Mouse (Mus musculus) limb, embryonic 15.5 days (tissue): ENCODE measurements at regions not wholly inside any gene's neighbourhood (a gene's known extent, or its start where the extent isn't known, plus 50 kb on each side); places are given as distances from the start of the nearest gene placed in this dataset.

ENCODE experiments used
- ATAC-seq: fragments of 200-750 bp; cut with Nextera tagmentation; 2 replicates; pipeline ENCODE4 v1.8.0; 2017; ENCODE audit warnings: low read depth, moderate TSS enrichment; ENCODE audit not compliant: insufficient number of reproducible peaks, low FRiP score, low TSS enrichment
- H3K27ac ChIP-seq: fragments of 300-500 bp; sonication (generic); 2 replicates; pipeline ENCODE4 v1.5.1; 2015; ENCODE audit warnings: moderate library complexity, mild to moderate bottlenecking, inconsistent platforms
- H3K27me3 ChIP-seq: fragments of 300-500 bp; sonication (generic); 2 replicates; pipeline ENCODE4 v1.6.1; 2015; ENCODE audit warnings: inconsistent platforms
- H3K36me3 ChIP-seq: fragments of 300-500 bp; sonication (generic); 2 replicates; pipeline ENCODE4 v1.6.1; 2015; ENCODE audit warnings: inconsistent platforms
- H3K4me1 ChIP-seq: fragments of 300-500 bp; sonication (generic); 2 replicates; pipeline ENCODE4 v1.6.1; 2015; ENCODE audit warnings: inconsistent platforms
- H3K4me2 ChIP-seq: fragments of 300-500 bp; sonication (generic); 2 replicates; pipeline ENCODE4 v1.6.1; 2015; ENCODE audit warnings: mild to moderate bottlenecking, inconsistent platforms
- H3K4me3 ChIP-seq: fragments of 300-500 bp; sonication (generic); 2 replicates; pipeline ENCODE4 v1.5.1; 2015; ENCODE audit warnings: mild to moderate bottlenecking, inconsistent platforms
- H3K9ac ChIP-seq: fragments of 300-500 bp; sonication (generic); 2 replicates; pipeline ENCODE4 v1.6.1; 2015; ENCODE audit warnings: inconsistent platforms
- H3K9me3 ChIP-seq: fragments of 300-500 bp; sonication (generic); 2 replicates; pipeline ENCODE4 v1.6.1; 2016; ENCODE audit warnings: inconsistent platforms
- whole genome bisulfite sequencing: fragments of 180-500 bp; shearing (Covaris S2); methylation state at CpG from one replicate; pipeline ENCODE4 v1.1.7; 2015; 5-methylcytosine and 5-hydroxymethylcytosine counted together

DNA sequence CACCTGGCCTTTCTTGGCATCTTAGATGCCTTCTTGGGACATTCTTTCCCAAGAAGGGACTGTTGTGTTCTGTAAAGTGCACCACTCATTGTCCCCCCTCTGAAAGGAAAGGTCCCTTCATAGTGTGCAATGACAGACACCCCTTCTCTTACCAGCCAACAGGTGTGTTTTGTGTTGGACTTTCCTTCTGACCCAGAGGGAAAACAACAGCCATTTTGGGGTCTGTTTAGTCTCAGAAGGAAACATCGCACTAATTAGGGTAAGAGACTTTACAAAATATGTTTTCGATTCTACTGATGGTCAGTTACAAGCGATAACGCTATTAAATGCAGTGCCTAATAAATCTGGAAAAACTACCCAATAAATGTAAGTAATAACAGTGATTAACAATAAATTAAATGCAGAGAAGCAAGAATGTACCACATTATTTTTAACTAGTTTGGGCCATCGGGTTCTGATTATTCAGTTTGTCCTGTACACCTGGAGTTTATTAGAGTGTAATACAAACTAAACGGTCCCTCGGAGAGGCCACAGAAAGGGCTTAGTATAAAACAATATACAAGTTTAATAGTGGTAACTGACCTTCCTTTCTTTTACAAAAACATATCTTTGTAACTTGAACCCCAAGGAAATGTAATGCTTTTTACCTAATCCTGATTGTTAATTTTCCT is 200.4 kb upstream of the Habp2 start:
- H3K4me2 ChIP-seq = no peak overlapping the region
- H3K27ac ChIP-seq = no peak overlapping the region
- no peak for ATAC-seq
- 0 out of 2 replicates have a peak, but pooled peaks cover 4% of the 10 kb centered on the region for H3K9me3 ChIP-seq
- no peak overlapping the region for H3K4me3 ChIP-seq
- H3K36me3 ChIP-seq = no peaks in the 10 kb centered on the region
- 28% methylated on average over 7 of the region's 7 CpGs for WGBS
- H3K4me1 ChIP-seq = 0 out of 2 replicates have a peak, but pooled peaks cover 7% of the 10 kb centered on the region
- 0 out of 2 replicates have a peak, but pooled peaks cover 1% of the 10 kb centered on the region for H3K27me3 ChIP-seq
- no peak overlapping the region for H3K9ac ChIP-seq

DNA sequence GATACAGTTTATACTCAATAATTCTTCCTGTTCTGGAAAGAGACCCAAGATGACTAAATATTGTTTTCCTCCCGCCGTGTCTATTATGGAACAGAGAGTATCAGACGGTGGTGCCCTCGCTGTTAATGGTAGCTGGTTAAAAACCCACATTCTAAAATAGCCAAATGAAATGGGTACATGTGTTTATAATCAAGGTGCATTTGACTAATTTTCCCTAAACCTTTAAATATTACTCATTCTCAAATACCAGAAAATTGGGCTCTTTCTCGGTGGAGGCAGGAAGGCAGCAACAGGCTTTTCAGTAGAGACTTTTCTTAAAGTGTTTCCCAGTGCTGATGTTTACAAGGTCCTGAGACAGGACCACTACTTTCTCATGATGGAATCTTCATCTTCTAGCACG is 199.8 kb upstream of the Habp2 start:
- no peak for ATAC-seq
- Histone ChIP-seq H3K9ac (no peak overlapping the region), H3K27me3 (0 out of 2 replicates have a peak, but pooled peaks cover 3% of the 10 kb centered on the region), H3K4me2 (no peak overlapping the region), H3K9me3 (0 out of 2 replicates have a peak, but pooled peaks cover 4% of the 10 kb centered on the region), H3K36me3 (no peaks in the 10 kb centered on the region), H3K4me1 (0 out of 2 replicates have a peak, but pooled peaks cover 7% of the 10 kb centered on the region), H3K4me3 (no peak overlapping the region), H3K27ac (no peak overlapping the region)
- 28% methylated on average over 6 of the region's 6 CpGs for WGBS

DNA sequence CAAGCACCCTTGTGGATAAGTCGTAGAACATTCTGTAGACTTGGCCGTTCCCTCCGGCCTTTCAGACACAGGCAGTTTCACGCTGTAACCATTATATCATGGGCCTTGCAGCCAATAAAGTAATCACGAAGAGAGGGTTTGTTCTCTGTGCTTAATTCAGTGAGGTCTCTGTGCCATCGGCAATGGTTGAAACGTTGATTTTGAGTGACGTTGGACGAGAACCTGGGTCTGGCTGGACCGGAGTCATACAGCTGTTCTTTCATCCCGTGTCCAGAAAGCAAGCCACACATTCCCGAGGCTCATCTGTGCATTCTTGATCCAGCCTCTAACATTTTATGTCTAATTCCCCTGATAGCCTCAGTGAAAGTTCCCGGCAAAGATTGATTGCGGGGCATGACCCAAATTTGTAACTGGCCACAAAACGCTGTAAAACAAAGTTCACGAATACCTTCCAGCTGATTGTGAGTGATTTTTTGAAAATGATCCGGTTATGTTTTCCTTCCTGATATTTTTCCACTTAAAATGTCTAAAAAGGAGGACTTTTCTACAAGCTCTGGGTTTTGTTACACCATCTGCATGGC is 197.1 kb upstream of the Habp2 start:
- Histone ChIP-seq H3K27ac (no peak overlapping the region; the same call in 1 of the 2 replicates), H3K9ac (no peak overlapping the region), H3K4me3 (no peak overlapping the region), H3K9me3 (no peaks in the 10 kb centered on the region), H3K4me2 (no peak overlapping the region), H3K4me1 (peaks cover 17% of the 10 kb centered on the region; the same call in 1 of the 2 replicates), H3K27me3 (0 out of 2 replicates have a peak, but pooled peaks cover 3% of the 10 kb centered on the region), H3K36me3 (no peaks in the 10 kb centered on the region)
- 56% methylated on average over 17 of the region's 17 CpGs for WGBS
- ATAC-seq = no peak

DNA sequence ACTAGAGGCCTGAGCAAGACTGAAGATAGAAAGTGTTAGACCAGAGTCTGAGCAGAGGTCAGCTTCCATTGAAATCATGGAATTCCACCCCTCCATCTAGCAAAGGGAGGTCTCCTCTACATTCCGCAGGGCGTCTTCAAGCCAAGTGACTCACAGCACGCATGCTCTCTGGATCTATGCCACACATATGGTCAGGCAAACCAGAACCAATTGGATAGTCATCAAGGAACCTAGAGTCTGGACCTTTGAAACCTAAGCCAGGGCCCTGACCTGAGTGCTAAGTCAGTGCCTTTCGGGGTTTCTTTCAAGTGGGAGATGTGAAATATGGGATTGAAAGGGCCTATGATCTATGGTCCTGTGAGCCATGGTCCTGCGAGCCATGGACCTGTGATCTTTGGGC is 195.4 kb upstream of the Habp2 start:
- WGBS = 75% methylated on average over 5 of the region's 5 CpGs
- H3K27me3 ChIP-seq = 0 out of 2 replicates have a peak, but pooled peaks cover 3% of the 10 kb centered on the region
- no peaks in the 10 kb centered on the region for H3K36me3 ChIP-seq
- H3K4me2 ChIP-seq = no peak overlapping the region
- H3K4me3 ChIP-seq = no peak overlapping the region
- H3K9ac ChIP-seq = no peak overlapping the region
- H3K27ac ChIP-seq = no peak overlapping the region
- no peak for ATAC-seq
- H3K9me3 ChIP-seq = no peaks in the 10 kb centered on the region
- H3K4me1 ChIP-seq = peaks cover 24% of the 10 kb centered on the region; the same call in 1 of the 2 replicates

DNA sequence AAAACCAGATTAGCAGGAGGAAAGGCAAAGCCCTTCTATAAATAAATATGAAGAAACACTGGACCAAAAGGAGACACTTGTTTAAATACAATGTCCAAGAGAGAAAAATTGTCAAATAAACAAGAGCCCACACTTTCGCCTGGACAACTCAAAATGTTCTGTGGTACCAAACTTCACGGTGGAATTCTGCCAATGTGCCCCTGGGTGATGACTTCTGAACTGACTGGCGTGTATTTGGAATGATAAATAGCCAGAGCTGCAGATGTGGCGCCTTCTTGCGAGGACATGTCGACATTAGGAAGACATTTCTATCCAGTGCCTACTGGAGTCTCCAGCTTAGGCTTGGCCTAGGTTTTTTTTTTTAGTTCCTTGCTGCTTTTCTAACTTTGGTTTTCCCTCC is 191.1 kb upstream of the Habp2 start:
- no peak for ATAC-seq
- no peaks in the 10 kb centered on the region for H3K36me3 ChIP-seq
- H3K4me2 ChIP-seq = no peak overlapping the region
- no peak overlapping the region for H3K9ac ChIP-seq
- WGBS = 54% methylated on average over 6 of the region's 6 CpGs
- 0 out of 2 replicates have a peak, but pooled peaks cover 3% of the 10 kb centered on the region for H3K27me3 ChIP-seq
- no peaks in the 10 kb centered on the region for H3K9me3 ChIP-seq
- H3K4me3 ChIP-seq = no peak overlapping the region
- H3K27ac ChIP-seq = no peak overlapping the region
- H3K4me1 ChIP-seq = peaks cover 23% of the 10 kb centered on the region; the same call in 1 of the 2 replicates

DNA sequence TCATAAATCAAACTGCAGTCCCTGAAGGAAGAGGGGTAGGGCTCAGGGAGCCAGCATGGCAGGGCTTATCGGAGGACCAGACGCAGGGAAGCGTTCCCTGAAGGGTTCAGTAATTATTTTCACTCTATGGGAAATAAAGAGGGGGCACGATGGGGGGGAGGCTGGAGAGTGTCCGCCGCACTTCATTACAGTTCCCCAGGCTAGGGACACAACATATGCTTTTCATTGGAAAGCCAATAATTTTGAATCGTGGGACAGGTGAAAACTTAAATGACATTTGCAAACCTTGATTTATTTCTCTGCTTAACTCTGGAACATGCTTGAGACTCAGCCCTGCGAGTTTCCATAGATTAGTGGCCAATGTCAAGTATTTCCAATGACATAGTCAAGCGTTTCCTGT is 187.2 kb upstream of the Habp2 start:
- H3K4me1 ChIP-seq = peaks cover 34% of the 10 kb centered on the region
- H3K36me3 ChIP-seq = no peaks in the 10 kb centered on the region
- H3K9me3 ChIP-seq = no peaks in the 10 kb centered on the region
- no peak overlapping the region for H3K4me3 ChIP-seq
- H3K4me2 ChIP-seq = no peak overlapping the region
- ATAC-seq = no peak
- H3K27ac ChIP-seq = 0 out of 2 replicates have a peak overlapping the region, but pooled peaks have one; percentile 4
- H3K27me3 ChIP-seq = no peaks in the 10 kb centered on the region
- H3K9ac ChIP-seq = no peak overlapping the region
- WGBS = 17% methylated on average over 9 of the region's 9 CpGs

DNA sequence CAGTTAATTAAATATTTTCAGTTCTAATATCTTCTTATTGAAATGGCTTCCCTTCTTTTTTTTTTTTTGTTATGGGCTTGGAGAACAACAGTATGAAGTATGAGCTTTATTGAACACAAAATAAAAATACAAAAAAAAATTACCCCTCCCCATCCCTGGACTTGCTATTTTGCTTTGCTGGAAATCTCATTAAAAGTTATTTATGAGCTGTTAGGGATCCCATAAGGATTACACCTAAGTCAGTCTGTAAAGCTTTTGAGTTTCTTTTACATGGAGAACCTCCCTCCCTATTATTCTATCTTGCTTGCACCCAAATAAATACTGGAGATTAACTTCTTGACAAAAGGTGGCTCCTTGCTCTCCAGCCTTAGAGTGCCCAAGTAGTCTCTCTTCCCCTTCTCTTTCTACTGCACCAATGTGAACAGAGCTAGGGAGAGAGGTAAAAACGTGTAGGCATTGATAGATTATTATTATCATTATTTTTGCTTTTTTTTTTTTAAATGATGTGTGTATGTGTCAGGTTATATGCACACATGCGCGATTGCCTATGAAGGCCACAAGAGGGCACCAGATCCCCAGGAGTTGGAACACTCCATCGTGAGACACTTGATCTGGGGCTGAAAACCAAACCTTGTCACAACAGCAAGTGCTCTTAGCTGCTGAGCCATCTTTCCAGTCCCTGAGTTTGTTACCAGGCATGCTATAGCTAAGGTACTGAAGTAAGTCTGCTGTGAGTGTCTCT is 186.6 kb upstream of the Habp2 start:
- Histone ChIP-seq H3K36me3 (no peaks in the 10 kb centered on the region), H3K27ac (no peak overlapping the region), H3K9ac (no peak overlapping the region), H3K4me1 (peaks cover 36% of the 10 kb centered on the region), H3K9me3 (no peaks in the 10 kb centered on the region), H3K4me2 (no peak overlapping the region), H3K4me3 (no peak overlapping the region), H3K27me3 (no peaks in the 10 kb centered on the region)
- 73% methylated on average over 4 of the region's 4 CpGs for WGBS
- ATAC-seq = no peak

DNA sequence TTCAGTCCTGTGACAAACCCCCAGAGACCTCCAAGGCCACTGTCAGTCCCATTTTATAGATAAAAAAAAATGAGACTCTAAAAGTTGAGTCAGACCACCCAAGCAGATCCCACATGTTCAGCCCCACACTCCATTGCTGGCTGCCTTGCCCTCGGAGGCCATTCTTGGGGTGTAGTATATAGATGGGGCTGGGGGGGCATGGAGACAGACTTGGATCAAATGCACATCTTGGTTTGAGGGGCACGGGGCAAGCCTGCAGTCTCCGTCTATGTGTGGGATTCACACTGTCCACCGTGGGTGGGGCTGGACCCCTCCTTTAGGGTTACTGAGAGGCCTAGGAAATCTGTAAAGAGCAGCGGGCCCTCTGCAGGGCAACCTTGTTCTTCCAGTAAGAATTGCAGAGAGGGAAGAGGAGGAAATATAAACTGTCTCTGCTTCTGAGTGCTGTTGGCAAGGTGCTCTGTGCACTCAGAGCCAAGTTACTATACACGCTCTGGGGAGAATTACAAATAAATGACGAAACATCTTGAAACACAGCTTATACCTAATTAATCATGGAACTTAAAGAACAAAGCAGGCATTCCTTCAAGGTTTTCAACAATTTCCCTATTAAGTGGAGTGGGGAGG is 184.4 kb upstream of the Habp2 start:
- H3K9ac ChIP-seq = no peak overlapping the region
- H3K4me3 ChIP-seq = no peak overlapping the region
- WGBS = 37% methylated on average over 7 of the region's 7 CpGs
- no peak overlapping the region for H3K27ac ChIP-seq
- no peaks in the 10 kb centered on the region for H3K36me3 ChIP-seq
- H3K27me3 ChIP-seq = peaks cover 3% of the 10 kb centered on the region; the same call in 1 of the 2 replicates
- ATAC-seq = peak; percentile 46; the same call in 1 of the 2 replicates
- peaks cover 40% of the 10 kb centered on the region for H3K4me1 ChIP-seq
- H3K4me2 ChIP-seq = no peak overlapping the region
- H3K9me3 ChIP-seq = no peaks in the 10 kb centered on the region

DNA sequence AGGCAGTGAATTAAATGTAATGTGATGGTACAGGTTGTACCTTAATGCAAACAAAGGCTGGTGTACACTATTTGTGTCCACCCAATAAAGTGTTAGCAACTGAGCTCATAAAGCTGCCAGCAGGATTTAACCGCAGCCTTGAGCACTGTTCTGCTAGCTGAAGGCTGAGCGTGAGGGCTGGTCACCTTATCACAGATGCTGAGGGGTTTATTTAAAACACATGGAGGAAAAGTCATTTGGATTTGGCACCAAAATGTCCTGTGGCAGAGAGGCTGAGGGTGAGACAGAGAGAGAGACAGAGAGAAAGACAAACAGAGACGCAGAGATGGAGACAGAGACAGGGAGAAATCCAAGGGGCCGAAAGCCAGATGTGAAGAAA is 181.9 kb upstream of the Habp2 start:
- no peak for ATAC-seq
- H3K9me3 ChIP-seq = no peaks in the 10 kb centered on the region
- H3K4me3 ChIP-seq = no peak overlapping the region
- peaks cover 37% of the 10 kb centered on the region for H3K4me1 ChIP-seq
- no peak overlapping the region for H3K27ac ChIP-seq
- no peak overlapping the region for H3K9ac ChIP-seq
- peaks cover 3% of the 10 kb centered on the region; the same call in 1 of the 2 replicates for H3K27me3 ChIP-seq
- WGBS = 19% methylated on average over 4 of the region's 4 CpGs
- H3K4me2 ChIP-seq = no peak overlapping the region
- H3K36me3 ChIP-seq = no peaks in the 10 kb centered on the region

DNA sequence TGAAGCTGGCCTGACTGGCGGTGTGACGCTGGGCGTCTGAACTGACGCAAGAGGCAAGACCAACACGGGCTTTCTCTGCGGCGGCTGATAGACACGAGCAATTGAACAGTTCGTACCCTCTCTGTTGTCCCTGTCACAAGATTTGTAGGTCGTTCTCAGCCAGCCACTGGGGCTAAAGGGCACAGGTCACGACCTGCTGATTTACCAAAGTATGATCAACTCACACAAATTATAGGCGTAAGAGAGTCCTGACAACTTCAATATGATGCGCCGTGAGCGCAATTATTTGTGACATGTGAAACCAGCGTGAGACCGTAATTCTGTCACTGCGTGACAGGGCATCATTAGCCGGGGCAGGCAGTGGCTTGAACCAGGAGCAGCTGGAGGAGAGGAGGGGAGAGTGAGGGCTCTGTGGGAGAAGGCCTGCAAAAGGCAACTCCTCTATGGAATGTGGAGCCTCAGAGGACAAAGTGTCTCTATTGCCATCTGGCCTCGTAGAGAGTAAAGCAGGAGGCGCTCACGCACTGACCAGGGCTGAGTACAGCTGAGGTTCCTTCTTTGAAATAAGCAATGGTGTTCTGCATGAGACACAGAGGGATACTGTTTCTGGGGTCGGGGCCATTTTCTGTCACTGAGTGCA is 181.4 kb upstream of the Habp2 start:
- Histone ChIP-seq H3K4me1 (peaks cover 37% of the 10 kb centered on the region), H3K9ac (no peak overlapping the region)

DNA sequence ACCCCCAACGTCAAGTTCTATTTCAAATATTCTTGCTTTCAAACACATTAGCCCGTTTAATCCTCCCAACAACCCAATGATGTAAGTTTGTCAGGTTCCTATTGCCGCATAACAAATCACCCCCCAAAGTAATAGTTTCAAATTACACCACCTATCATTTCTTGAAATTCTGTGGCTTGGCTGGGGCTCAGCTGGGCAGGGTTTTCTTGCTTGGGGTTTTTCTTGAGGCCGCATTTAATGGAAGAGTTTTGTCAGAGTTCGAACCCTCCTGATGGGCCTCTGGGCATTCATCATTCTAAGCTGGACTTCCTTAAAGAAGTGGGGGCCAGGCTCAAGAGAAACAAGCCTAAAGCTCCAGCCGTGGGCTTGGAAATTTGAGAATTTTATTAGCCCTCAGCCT is 178.1 kb upstream of the Habp2 start:
- no peak overlapping the region for H3K27ac ChIP-seq
- peaks cover 26% of the 10 kb centered on the region for H3K4me1 ChIP-seq
- no peak for ATAC-seq

More for the DNA sequence above, 181.4 kb upstream of the Habp2 start:
- peaks cover 3% of the 10 kb centered on the region; the same call in 1 of the 2 replicates for H3K27me3 ChIP-seq
- H3K4me3 ChIP-seq = no peak overlapping the region
- H3K36me3 ChIP-seq = no peaks in the 10 kb centered on the region
- H3K9me3 ChIP-seq = no peaks in the 10 kb centered on the region
- WGBS = 18% methylated on average over 23 of the region's 23 CpGs
- H3K4me2 ChIP-seq = no peak overlapping the region
- no peak for ATAC-seq
- no peak overlapping the region; the same call in 1 of the 2 replicates for H3K27ac ChIP-seq

More for the DNA sequence above, 178.1 kb upstream of the Habp2 start:
- no peak overlapping the region for H3K4me3 ChIP-seq
- no peaks in the 10 kb centered on the region for H3K9me3 ChIP-seq
- WGBS = 39% methylated on average over 6 of the region's 6 CpGs
- H3K4me2 ChIP-seq = no peak overlapping the region
- H3K36me3 ChIP-seq = no peaks in the 10 kb centered on the region
- H3K9ac ChIP-seq = no peak overlapping the region
- H3K27me3 ChIP-seq = peaks cover 3% of the 10 kb centered on the region; the same call in 1 of the 2 replicates
